Mouse (Mus musculus) myocyte (in vitro differentiated cells): Measurements from ENCODE around the gene 9330182O14Rik. TPM values are rescaled to one million over a fixed set of nuclear protein-coding genes. Genes with fewer than 3 reads are reported as not detected.

Experiments used
- H3K27me3 ChIP-seq: one replicate; pipeline ENCODE4 v1.6.1; 2011; ENCODE audit not compliant: control insufficient read depth, insufficient read depth, insufficient read length
- H3K36me3 ChIP-seq: one replicate; pipeline ENCODE4 v1.6.1; 2011; ENCODE audit not compliant: control insufficient read depth, insufficient read depth
- H3K4me2 ChIP-seq: one replicate; pipeline ENCODE4 v1.6.1; 2011; ENCODE audit warnings: low read depth, control low read depth
- H3K4me3 ChIP-seq: one replicate; pipeline ENCODE4 v1.5.1; 2011; ENCODE audit warnings: mild to moderate bottlenecking, control low read depth, moderate library complexity
- H3K79me2 ChIP-seq: one replicate; pipeline ENCODE4 v1.6.1; 2011; ENCODE audit not compliant: control insufficient read depth, insufficient read depth
- H3ac ChIP-seq: one replicate; pipeline ENCODE4 v1.6.1; 2011; ENCODE audit not compliant: control insufficient read depth, insufficient read length
- CEBPB ChIP-seq: IDR thresholded peaks from 2 replicates; pipeline ENCODE4 v1.6.1; 2011; ENCODE audit warnings: mild to moderate bottlenecking, moderate library complexity; ENCODE audit not compliant: poor library complexity, insufficient read depth, severe bottlenecking
- E2F4 ChIP-seq: IDR thresholded peaks from one replicate; pipeline ENCODE4 v1.6.1; 2011; ENCODE audit warnings: mild to moderate bottlenecking, control low read depth, moderate library complexity; ENCODE audit not compliant: insufficient read depth
- MAX ChIP-seq: IDR thresholded peaks from one replicate; pipeline ENCODE4 v1.6.1; 2011; ENCODE audit warnings: low read depth, mild to moderate bottlenecking, control low read depth
- MYOD1 ChIP-seq, 3 experiments: IDR thresholded peaks; one replicate each; pipeline ENCODE4 v1.6.1; 2011; ENCODE audit warnings: control low read depth in 2 of 3, low read depth in 2 of 3, mild to moderate bottlenecking in 2 of 3, moderate library complexity in 1 of 3; ENCODE audit not compliant: insufficient read length in 2 of 3, control insufficient read depth in 1 of 3
- MYOG ChIP-seq, 3 experiments: IDR thresholded peaks; one replicate each; pipeline ENCODE4 v1.6.1; 2011; ENCODE audit warnings: control low read depth in 2 of 3, low read depth in 2 of 3, mild to moderate bottlenecking in 2 of 3; ENCODE audit not compliant: insufficient read length in 2 of 3, control insufficient read depth in 1 of 3, insufficient read depth in 1 of 3
- POLR2A ChIP-seq: IDR thresholded peaks from one replicate; pipeline ENCODE4 v1.6.1; 2011; ENCODE audit warnings: low read depth, mild to moderate bottlenecking, control low read depth, moderate library complexity; ENCODE audit not compliant: insufficient read length
- POLR2AphosphoS2 ChIP-seq: IDR thresholded peaks from one replicate; pipeline ENCODE4 v1.6.1; 2011; ENCODE audit warnings: low read depth, control low read depth; ENCODE audit not compliant: insufficient read length
- REST ChIP-seq: IDR thresholded peaks from one replicate; pipeline ENCODE4 v1.6.1; 2011; ENCODE audit warnings: mild to moderate bottlenecking, control low read depth, moderate library complexity; ENCODE audit not compliant: insufficient read depth, insufficient read length
- SRF ChIP-seq: IDR thresholded peaks from one replicate; pipeline ENCODE4 v1.6.1; 2011; ENCODE audit warnings: low read depth; ENCODE audit not compliant: control insufficient read depth, insufficient read length
- TCF12 ChIP-seq: IDR thresholded peaks from one replicate; pipeline ENCODE4 v1.6.1; 2011; ENCODE audit warnings: mild to moderate bottlenecking, control low read depth; ENCODE audit not compliant: poor library complexity, insufficient read depth, severe bottlenecking
- TCF3 ChIP-seq: IDR thresholded peaks from one replicate; pipeline ENCODE4 v1.6.1; 2011; ENCODE audit warnings: low read depth, control low read depth; ENCODE audit not compliant: insufficient read length
- USF1 ChIP-seq: IDR thresholded peaks from one replicate; pipeline ENCODE4 v1.6.1; 2011; ENCODE audit warnings: low read depth, mild to moderate bottlenecking, control low read depth, moderate library complexity
- polyA plus RNA-seq: library from polyadenylated mRNA; unstranded; fragments of >200 nt; fragmentation: generic; extraction: Trizol; gene quantifications from one replicate; pipeline ENCODE4 v1.2.1, GENCODE M21; 2012; ENCODE audit warnings: missing spikeins

The 9330182O14Rik gene
- polyA plus RNA-seq, 1 experiment: not detected

- TF ChIP-seq USF1 (no peak), MAX (no peak), POLR2AphosphoS2 (no peak), TCF3 (no peak), MYOG (IDR thresholded peaks at IDR 0.05; ENCODE audit: control insufficient read depth in 1 of 3, insufficient read depth in 1 of 3, insufficient read length in 2 of 3, low read depth in 2 of 3) (no peak), SRF (no peak), TCF12 (no peak), MYOD1 (IDR thresholded peaks at IDR 0.05; ENCODE audit: control insufficient read depth in 1 of 3, insufficient read length in 2 of 3, low read depth in 2 of 3) (no peak), POLR2A (no peak), REST (no peak), CEBPB (no peak), E2F4 (no peak)
- Histone ChIP-seq H3K4me3 (no peak overlapping the region), H3K4me2 (no peak overlapping the region), H3K79me2 (no peaks in the 10 kb centered on the region), H3ac (no peak overlapping the region), H3K36me3 (no peaks in the 10 kb centered on the region), H3K27me3 (no peaks in the 10 kb centered on the region)
These were observed 33.3 kb downstream of the 9330182O14Rik start for GRCm38 (mm10) chr15:40167276-40168139.

GRCm38 (mm10) chr15:40168140-40168688 lies 34.0 kb downstream of the 9330182O14Rik start:
- no peak overlapping the region for H3ac ChIP-seq
- H3K4me2 ChIP-seq: no peak overlapping the region
- H3K36me3 ChIP-seq: no peaks in the 10 kb centered on the region
- no peaks in the 10 kb centered on the region for H3K27me3 ChIP-seq
- no peak overlapping the region for H3K4me3 ChIP-seq
- no peaks in the 10 kb centered on the region for H3K79me2 ChIP-seq
- TF ChIP-seq SRF (no peak), E2F4 (no peak), MYOG (IDR thresholded peaks at IDR 0.05; ENCODE audit: control insufficient read depth in 1 of 3, insufficient read depth in 1 of 3, insufficient read length in 2 of 3, low read depth in 2 of 3) (no peak), REST (no peak)

- Histone ChIP-seq H3K4me2 (no peak overlapping the region), H3K27me3 (no peaks in the 10 kb centered on the region), H3K79me2 (no peaks in the 10 kb centered on the region), H3K36me3 (no peaks in the 10 kb centered on the region), H3K4me3 (no peak overlapping the region), H3ac (no peak overlapping the region)
- TF ChIP-seq CEBPB (no peak), POLR2AphosphoS2 (no peak), TCF3 (no peak), E2F4 (no peak), MYOG (IDR thresholded peaks at IDR 0.05; ENCODE audit: control insufficient read depth in 1 of 3, insufficient read depth in 1 of 3, insufficient read length in 2 of 3, low read depth in 2 of 3) (no peak), TCF12 (no peak)
These were observed 34.9 kb downstream of the 9330182O14Rik start for GRCm38 (mm10) chr15:40169061-40169460.

DNA sequence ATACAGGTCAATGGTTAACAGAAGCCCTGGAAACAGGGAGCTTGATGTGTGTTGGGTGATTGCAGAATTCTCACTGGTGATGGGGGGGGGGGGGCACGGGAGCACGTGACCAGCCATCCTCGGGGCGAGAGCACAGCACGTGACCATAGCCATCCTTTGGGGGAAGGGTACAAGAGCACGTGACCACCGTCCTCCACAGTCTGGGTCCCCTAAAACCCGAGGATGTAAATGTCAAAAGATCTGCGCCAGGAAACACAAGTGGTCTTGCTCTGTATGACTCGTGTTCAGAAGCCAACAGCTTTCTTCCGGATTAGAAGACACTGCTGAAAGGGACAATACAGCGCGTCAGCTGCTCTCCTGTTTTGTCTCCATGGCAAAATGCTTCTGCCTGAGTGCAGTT lies 35.5 kb downstream of the 9330182O14Rik start:
- TF ChIP-seq USF1 (no peak), MYOG (IDR thresholded peaks at IDR 0.05; ENCODE audit: control insufficient read depth in 1 of 3, insufficient read depth in 1 of 3, insufficient read length in 2 of 3, low read depth in 2 of 3) (no peak), E2F4 (no peak), MAX (no peak), POLR2AphosphoS2 (no peak), POLR2A (no peak), MYOD1 (IDR thresholded peaks at IDR 0.05; ENCODE audit: control insufficient read depth in 1 of 3, insufficient read length in 2 of 3, low read depth in 2 of 3) (no peak), TCF12 (no peak), TCF3 (no peak), SRF (no peak), REST (no peak), CEBPB (no peak)
- no peak overlapping the region for H3K4me3 ChIP-seq
- H3K36me3 ChIP-seq: no peaks in the 10 kb centered on the region
- H3K27me3 ChIP-seq: no peaks in the 10 kb centered on the region
- no peak overlapping the region for H3K4me2 ChIP-seq
- H3K79me2 ChIP-seq: no peaks in the 10 kb centered on the region
- no peak overlapping the region for H3ac ChIP-seq

DNA sequence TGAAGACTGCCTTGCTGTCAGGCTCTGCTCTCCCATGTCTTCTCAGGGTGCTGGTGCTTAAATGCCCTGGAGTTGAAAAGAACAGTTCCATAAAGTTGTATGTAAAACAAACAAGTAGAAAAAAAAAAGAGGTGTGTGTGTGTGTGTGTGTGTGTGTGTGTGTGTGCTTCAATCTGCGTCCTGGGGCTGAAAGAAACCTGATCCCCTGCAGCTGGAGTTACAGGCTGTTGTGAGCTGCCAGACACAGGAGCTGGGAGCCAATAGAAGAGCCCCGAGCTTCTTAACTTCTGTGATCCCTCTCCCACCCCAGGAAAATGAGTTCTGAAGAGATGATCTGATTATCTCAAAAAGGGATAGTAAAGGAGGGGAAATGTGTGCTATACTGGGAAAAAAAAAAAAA lies 45.3 kb downstream of the 9330182O14Rik start:
- Histone ChIP-seq H3K4me3 (no peak overlapping the region), H3K4me2 (no peak overlapping the region), H3K27me3 (no peaks in the 10 kb centered on the region), H3ac (no peak overlapping the region), H3K79me2 (no peaks in the 10 kb centered on the region), H3K36me3 (no peaks in the 10 kb centered on the region)
- no peak for TF ChIP-seq TCF12
- TF ChIP-seq MAX: no peak
- TF ChIP-seq POLR2AphosphoS2: no peak
- no peak for TF ChIP-seq MYOD1 (IDR thresholded peaks at IDR 0.05; ENCODE audit: control insufficient read depth in 1 of 3, insufficient read length in 2 of 3, low read depth in 2 of 3)
- TF ChIP-seq MYOG (IDR thresholded peaks at IDR 0.05; ENCODE audit: control insufficient read depth in 1 of 3, insufficient read depth in 1 of 3, insufficient read length in 2 of 3, low read depth in 2 of 3): no peak
- TF ChIP-seq TCF3: no peak
- no peak for TF ChIP-seq REST
- no peak for TF ChIP-seq USF1
- no peak for TF ChIP-seq POLR2A
- TF ChIP-seq E2F4: no peak
- no peak for TF ChIP-seq CEBPB
- no peak for TF ChIP-seq SRF
